Mouse (Mus musculus): Measurements from ENCODE around the gene Ghdc.

- TF ChIP-seq CTCF (IDR thresholded peaks at IDR 0.05; ENCODE audit: insufficient read depth, low read depth, low read length) (no peak), POLR2A (IDR thresholded peaks at IDR 0.05; ENCODE audit: insufficient read depth, low read depth, low read length) (no peak)
Observed at GRCm38 (mm10) chr11:100804409-100804808, 33.7 kb upstream of the Ghdc start.
